Mouse (Mus musculus) neural tube, embryonic 12.5 days (tissue): ENCODE measurements at regions not wholly inside any gene's neighbourhood (a gene's known extent, or its start where the extent isn't known, plus 50 kb on each side); places are given as distances from the start of the nearest gene placed in this dataset.

Experiments
- ATAC-seq: fragments of 200-750 bp; cut with Nextera tagmentation; 2 replicates; pipeline ENCODE4 v1.8.0; 2017; ENCODE audit warnings: low read depth, mild to moderate bottlenecking, moderate TSS enrichment, moderate library complexity; ENCODE audit not compliant: low FRiP score
- H3K27ac ChIP-seq: fragments of 300-500 bp; sonication (generic); 2 replicates; pipeline ENCODE4 v1.5.1; 2016
- H3K27me3 ChIP-seq: fragments of 300-500 bp; sonication (generic); replicated peaks from 2 replicates; pipeline ENCODE4 v1.6.1; 2016; ENCODE audit warnings: mild to moderate bottlenecking
- H3K36me3 ChIP-seq: fragments of 300-500 bp; sonication (generic); 2 replicates; pipeline ENCODE4 v1.6.1; 2016; ENCODE audit warnings: mild to moderate bottlenecking
- H3K4me1 ChIP-seq: fragments of 300-500 bp; sonication (generic); 2 replicates; pipeline ENCODE4 v1.6.1; 2016
- H3K4me2 ChIP-seq: fragments of 300-500 bp; sonication (generic); replicated peaks from 2 replicates; pipeline ENCODE4 v1.6.1; 2016; ENCODE audit warnings: mild to moderate bottlenecking
- H3K4me3 ChIP-seq: fragments of 300-500 bp; sonication (generic); 2 replicates; pipeline ENCODE4 v1.5.1; 2016
- H3K9ac ChIP-seq: fragments of 300-500 bp; sonication (generic); 2 replicates; pipeline ENCODE4 v1.6.1; 2016; ENCODE audit warnings: mild to moderate bottlenecking
- H3K9me3 ChIP-seq: fragments of 300-500 bp; sonication (generic); 2 replicates; pipeline ENCODE4 v1.6.1; 2016; ENCODE audit warnings: mild to moderate bottlenecking
- WGBS: fragments of 180-500 bp; shearing (Covaris S2); methylation state at CpG from one replicate; pipeline ENCODE4 v1.1.7; 2016; 5-methylcytosine and 5-hydroxymethylcytosine counted together

- ATAC-seq: no peak
- Histone ChIP-seq H3K4me3 (no peak overlapping the region), H3K36me3 (no peaks in the 10 kb centered on the region), H3K27me3 (no peaks in the 10 kb centered on the region), H3K9ac (no peak overlapping the region), H3K4me1 (no peaks in the 10 kb centered on the region), H3K4me2 (no peak overlapping the region), H3K9me3 (no peaks in the 10 kb centered on the region), H3K27ac (no peak overlapping the region)
- WGBS: 62% methylated on average over 2 of the region's 2 CpGs
Observed at GRCm38 (mm10) chr2:147529161-147529560, 167.4 kb downstream of the Pax1 start.

- Histone ChIP-seq H3K4me2 (no peak overlapping the region), H3K27ac (no peak overlapping the region), H3K9ac (no peak overlapping the region), H3K27me3 (no peaks in the 10 kb centered on the region), H3K4me3 (no peak overlapping the region), H3K4me1 (no peaks in the 10 kb centered on the region), H3K36me3 (no peaks in the 10 kb centered on the region), H3K9me3 (no peaks in the 10 kb centered on the region)
- 78% methylated on average over 3 of the region's 3 CpGs for WGBS
- ATAC-seq: no peak
Observed at GRCm38 (mm10) chr2:147515436-147515835, 153.7 kb downstream of the Pax1 start.

- H3K4me1 ChIP-seq: no peaks in the 10 kb centered on the region
- WGBS: 85% methylated on average over 3 of the region's 3 CpGs
- ATAC-seq: no peak
- no peaks in the 10 kb centered on the region for H3K36me3 ChIP-seq
- no peaks in the 10 kb centered on the region for H3K27me3 ChIP-seq
- no peak overlapping the region for H3K27ac ChIP-seq
- no peak overlapping the region for H3K9ac ChIP-seq
- no peak overlapping the region for H3K4me3 ChIP-seq
- H3K9me3 ChIP-seq: no peaks in the 10 kb centered on the region
- H3K4me2 ChIP-seq: no peak overlapping the region
Observed at GRCm38 (mm10) chr2:147514748-147515147, 153.0 kb downstream of the Pax1 start.

- Histone ChIP-seq H3K27me3 (no peaks in the 10 kb centered on the region), H3K9me3 (no peaks in the 10 kb centered on the region), H3K4me3 (no peak overlapping the region), H3K4me1 (no peaks in the 10 kb centered on the region), H3K27ac (no peak overlapping the region), H3K4me2 (no peak overlapping the region), H3K9ac (no peak overlapping the region), H3K36me3 (no peaks in the 10 kb centered on the region)
- 87% methylated on average over 4 of the region's 4 CpGs for WGBS
- no peak for ATAC-seq
Observed at GRCm38 (mm10) chr2:147503962-147504361, 142.2 kb downstream of the Pax1 start.

GRCm38 (mm10) chr2:147498731-147499130, 137.0 kb downstream of the Pax1 start:
- Histone ChIP-seq H3K36me3 (no peaks in the 10 kb centered on the region), H3K27me3 (no peaks in the 10 kb centered on the region), H3K9ac (no peak overlapping the region), H3K4me1 (no peaks in the 10 kb centered on the region), H3K9me3 (no peaks in the 10 kb centered on the region), H3K4me2 (no peak overlapping the region), H3K27ac (no peak overlapping the region), H3K4me3 (no peak overlapping the region)
- no peak for ATAC-seq
- WGBS: 87% methylated on average over 1 of the region's 1 CpGs

GRCm38 (mm10) chr2:147455932-147456331, 94.2 kb downstream of the Pax1 start:
- Histone ChIP-seq H3K27ac (no peak overlapping the region), H3K9me3 (no peaks in the 10 kb centered on the region), H3K36me3 (no peaks in the 10 kb centered on the region), H3K27me3 (no peaks in the 10 kb centered on the region), H3K4me2 (no peak overlapping the region), H3K4me3 (no peak overlapping the region), H3K9ac (no peak overlapping the region), H3K4me1 (no peaks in the 10 kb centered on the region; the same call in none of the 2 replicates)
- no peak for ATAC-seq
- 73% methylated on average over 5 of the region's 5 CpGs for WGBS

GRCm38 (mm10) chr2:147454362-147455257, 92.9 kb downstream of the Pax1 start:
- peak overlapping the region; percentile 13; the same call in 1 of the 2 replicates for H3K4me3 ChIP-seq
- no peaks in the 10 kb centered on the region for H3K9me3 ChIP-seq
- H3K27me3 ChIP-seq: no peaks in the 10 kb centered on the region
- H3K27ac ChIP-seq: no peak overlapping the region
- peak overlapping the region; percentile 48 for H3K4me2 ChIP-seq
- peak; percentile 93 for ATAC-seq
- H3K4me1 ChIP-seq: no peaks in the 10 kb centered on the region; the same call in none of the 2 replicates
- H3K9ac ChIP-seq: no peak overlapping the region
- WGBS: 46% methylated on average over 18 of the region's 18 CpGs
- H3K36me3 ChIP-seq: no peaks in the 10 kb centered on the region
